Mouse (Mus musculus) heart, adult 11 months (tissue): ENCODE results near the gene Ccser1.
A peak's percentile ranks its signal among the peaks of the same experiment; 100 is the strongest.

Experiments used
- DNase-seq: peaks from one replicate; pipeline ENCODE4 v3.0.0; 2022

The Ccser1 gene

GRCm38 (mm10) chr6:61301631-61302030 lies 121.5 kb downstream of the Ccser1 start:
- no peak for DNase-seq

- peak; percentile 80 for DNase-seq
These were observed 131.4 kb downstream of the Ccser1 start for GRCm38 (mm10) chr6:61311324-61312091.

GRCm38 (mm10) chr6:61315884-61316601 lies 135.9 kb downstream of the Ccser1 start:
- no peak for DNase-seq

- DNase-seq = no peak
These were observed 140.7 kb downstream of the Ccser1 start for GRCm38 (mm10) chr6:61320842-61321241.

- DNase-seq = no peak
These were observed 142.2 kb downstream of the Ccser1 start for GRCm38 (mm10) chr6:61322328-61322727.

- no peak for DNase-seq
These were observed 146.0 kb downstream of the Ccser1 start for GRCm38 (mm10) chr6:61326131-61326530.

- no peak for DNase-seq
These were observed 148.9 kb downstream of the Ccser1 start for GRCm38 (mm10) chr6:61328981-61329380.

- DNase-seq = no peak
These were observed 149.7 kb downstream of the Ccser1 start for GRCm38 (mm10) chr6:61329593-61330540.

GRCm38 (mm10) chr6:61334466-61334865 lies 154.3 kb downstream of the Ccser1 start:
- DNase-seq = no peak

- DNase-seq = no peak
These were observed 167.1 kb downstream of the Ccser1 start for GRCm38 (mm10) chr6:61347045-61347838.

- DNase-seq = no peak
These were observed 183.6 kb downstream of the Ccser1 start for GRCm38 (mm10) chr6:61363722-61364121.

GRCm38 (mm10) chr6:61382526-61382925 lies 202.4 kb downstream of the Ccser1 start:
- no peak for DNase-seq

- DNase-seq = no peak
These were observed 202.9 kb downstream of the Ccser1 start for GRCm38 (mm10) chr6:61382991-61383390.

GRCm38 (mm10) chr6:61387046-61387445 lies 206.9 kb downstream of the Ccser1 start:
- DNase-seq = no peak

GRCm38 (mm10) chr6:61427490-61427889 lies 247.4 kb downstream of the Ccser1 start:
- no peak for DNase-seq

GRCm38 (mm10) chr6:61430881-61431725 lies 251.0 kb downstream of the Ccser1 start:
- DNase-seq = peak; percentile 92

GRCm38 (mm10) chr6:61431726-61431984 lies 251.5 kb downstream of the Ccser1 start:
- DNase-seq = no peak

- no peak for DNase-seq
These were observed 252.0 kb downstream of the Ccser1 start for GRCm38 (mm10) chr6:61432167-61432566.

- DNase-seq = no peak
These were observed 252.6 kb downstream of the Ccser1 start for GRCm38 (mm10) chr6:61432703-61433102.

GRCm38 (mm10) chr6:61438165-61438564 lies 258.0 kb downstream of the Ccser1 start:
- DNase-seq = no peak

GRCm38 (mm10) chr6:61471371-61472152 lies 291.4 kb downstream of the Ccser1 start:
- no peak for DNase-seq
